Mouse (Mus musculus) MEL (cell line): ENCODE data around the gene Sidt2. TPM values are rescaled to one million over a fixed set of nuclear protein-coding genes. Genes with fewer than 3 reads are reported as not detected.

Source experiments
- DNase-seq: peaks from one replicate; pipeline ENCODE4 v3.0.0; 2011; ENCODE audit warnings: low read depth, low spot score
- H3K27ac ChIP-seq: 2 replicates; pipeline ENCODE4 v1.5.1; 2012; ENCODE audit warnings: low read depth, mild to moderate bottlenecking, control low read depth, low read length, moderate library complexity; ENCODE audit not compliant: control insufficient read depth
- H3K27me3 ChIP-seq, 2 experiments: fragments of 150-350 bp in 1 of 2; sonication (generic) in 1 of 2; 2 replicates each; pipeline ENCODE4 v1.6.1; 2012; ENCODE audit warnings: low read length in 2 of 2, mild to moderate bottlenecking in 2 of 2, improper control_type of control experiment in 1 of 2, moderate library complexity in 1 of 2; ENCODE audit not compliant: insufficient read depth in 2 of 2, control insufficient read depth in 1 of 2
- H3K36me3 ChIP-seq, 2 experiments: 2 replicates each; pipeline ENCODE4 v1.6.1; 2012 to 2014; ENCODE audit warnings: low read length in 2 of 2, improper control_type of control experiment in 1 of 2, inconsistent platforms in 1 of 2, mild to moderate bottlenecking in 1 of 2; ENCODE audit not compliant: insufficient read depth in 2 of 2, control insufficient read depth in 1 of 2
- H3K4me1 ChIP-seq, 2 experiments: fragments of 150-350 bp in 1 of 2; sonication (generic) in 1 of 2; 2 replicates each; pipeline ENCODE4 v1.6.1; 2012; ENCODE audit warnings: low read length in 2 of 2, improper control_type of control experiment in 1 of 2, mild to moderate bottlenecking in 1 of 2; ENCODE audit not compliant: insufficient read depth in 2 of 2, control insufficient read depth in 1 of 2
- H3K4me3 ChIP-seq, 2 experiments: fragments of 150-350 bp in 1 of 2; sonication (generic) in 1 of 2; 2 replicates each; pipeline ENCODE4 v1.5.1; 2012; ENCODE audit warnings: low read depth in 2 of 2, low read length in 2 of 2, mild to moderate bottlenecking in 2 of 2, moderate library complexity in 2 of 2, control low read depth in 1 of 2, improper control_type of control experiment in 1 of 2; ENCODE audit not compliant: control insufficient read depth in 1 of 2, insufficient read depth in 1 of 2
- H3K79me2 ChIP-seq: 2 replicates; pipeline ENCODE4 v1.6.1; 2012; ENCODE audit warnings: mild to moderate bottlenecking, low read length, moderate library complexity; ENCODE audit not compliant: control insufficient read depth, poor library complexity, insufficient read depth
- H3K9ac ChIP-seq: 2 replicates; pipeline ENCODE4 v1.6.1; 2012; ENCODE audit warnings: low read depth, mild to moderate bottlenecking, control low read depth, low read length, moderate library complexity; ENCODE audit not compliant: control insufficient read depth, poor library complexity, severe bottlenecking
- H3K9me3 ChIP-seq: fragments of 150-350 bp; sonication (generic); replicated peaks from 2 replicates; pipeline ENCODE4 v1.6.1; 2012; ENCODE audit warnings: mild to moderate bottlenecking, low read length, improper control_type of control experiment, moderate library complexity; ENCODE audit not compliant: insufficient read depth
- BHLHE40 ChIP-seq: IDR thresholded peaks from 2 replicates; pipeline ENCODE4 v1.6.1; 2012; ENCODE audit warnings: low read depth, mild to moderate bottlenecking, inconsistent platforms, low read length, improper control_type of control experiment, borderline replicate concordance
- CHD1 ChIP-seq: IDR thresholded peaks from 2 replicates; pipeline ENCODE4 v1.6.1; 2012; ENCODE audit warnings: low read depth, mild to moderate bottlenecking, inconsistent platforms, low read length, improper control_type of control experiment
- CHD2 ChIP-seq: IDR thresholded peaks from 2 replicates; pipeline ENCODE4 v1.6.1; 2011; ENCODE audit warnings: low read length, improper control_type of control experiment
- ELF1 ChIP-seq: IDR thresholded peaks from 2 replicates; pipeline ENCODE4 v1.6.1; 2014; ENCODE audit warnings: low read depth, mild to moderate bottlenecking, inconsistent platforms, low read length, improper control_type of control experiment, moderate library complexity
- EP300 ChIP-seq, 2 experiments: IDR thresholded peaks; 2 replicates each; pipeline ENCODE4 v1.6.1; 2011; ENCODE audit warnings: improper control_type of control experiment in 2 of 2, low read length in 2 of 2, low read depth in 1 of 2, mild to moderate bottlenecking in 1 of 2
- ETS1 ChIP-seq: IDR thresholded peaks from 2 replicates; pipeline ENCODE4 v1.6.1; 2012; ENCODE audit warnings: low read depth, mild to moderate bottlenecking, inconsistent platforms, low read length, improper control_type of control experiment, moderate library complexity
- GATA1 ChIP-seq: IDR thresholded peaks from 2 replicates; pipeline ENCODE4 v1.6.1; 2011; ENCODE audit warnings: low read depth, low read length, improper control_type of control experiment
- JUND ChIP-seq: IDR thresholded peaks from 2 replicates; pipeline ENCODE4 v1.6.1; 2011; ENCODE audit warnings: low read depth, mild to moderate bottlenecking, improper control_type of control experiment, low read length
- MAFK ChIP-seq: IDR thresholded peaks from 2 replicates; pipeline ENCODE4 v1.6.1; 2011; ENCODE audit warnings: low read depth, mild to moderate bottlenecking, low read length, improper control_type of control experiment, borderline replicate concordance
- MAX ChIP-seq: IDR thresholded peaks from 2 replicates; pipeline ENCODE4 v1.6.1; 2011; ENCODE audit warnings: low read length, improper control_type of control experiment
- MAZ ChIP-seq: IDR thresholded peaks from 2 replicates; pipeline ENCODE4 v1.6.1; 2012; ENCODE audit warnings: low read depth, mild to moderate bottlenecking, inconsistent platforms, low read length, improper control_type of control experiment
- MEF2A ChIP-seq: IDR thresholded peaks from 2 replicates; pipeline ENCODE4 v1.6.1; 2014; ENCODE audit warnings: low read depth, mild to moderate bottlenecking, inconsistent platforms, low read length, improper control_type of control experiment; ENCODE audit not compliant: poor library complexity, insufficient replicate concordance, severe bottlenecking; ENCODE audit errors: extremely low read depth
- MXI1 ChIP-seq: IDR thresholded peaks from 2 replicates; pipeline ENCODE4 v1.6.1; 2011; ENCODE audit warnings: mild to moderate bottlenecking, low read depth, low read length, improper control_type of control experiment
- MYC ChIP-seq: IDR thresholded peaks from 2 replicates; pipeline ENCODE4 v1.6.1; 2011; ENCODE audit warnings: low read depth, mild to moderate bottlenecking, low read length, improper control_type of control experiment, moderate library complexity
- NELFE ChIP-seq: IDR thresholded peaks from 2 replicates; pipeline ENCODE4 v1.6.1; 2011; ENCODE audit warnings: low read depth, low read length, improper control_type of control experiment
- NRF1 ChIP-seq: IDR thresholded peaks from 2 replicates; pipeline ENCODE4 v1.6.1; 2014; ENCODE audit warnings: low read depth, mild to moderate bottlenecking, inconsistent platforms, low read length, improper control_type of control experiment, moderate library complexity; ENCODE audit not compliant: poor library complexity, insufficient read depth, severe bottlenecking
- POLR2A ChIP-seq, 2 experiments: IDR thresholded peaks; 2 replicates each; pipeline ENCODE4 v1.6.1; 2011 to 2012; ENCODE audit warnings: low read length in 2 of 2, mild to moderate bottlenecking in 2 of 2, control low read depth in 1 of 2, improper control_type of control experiment in 1 of 2, low read depth in 1 of 2, moderate library complexity in 1 of 2; ENCODE audit not compliant: control insufficient read depth in 1 of 2, insufficient read depth in 1 of 2, poor library complexity in 1 of 2
- POLR2AphosphoS2 ChIP-seq: IDR thresholded peaks from 2 replicates; pipeline ENCODE4 v1.6.1; 2011; ENCODE audit warnings: low read length, improper control_type of control experiment
- RAD21 ChIP-seq: IDR thresholded peaks from 2 replicates; pipeline ENCODE4 v1.6.1; 2011; ENCODE audit warnings: mild to moderate bottlenecking, low read depth, low read length, improper control_type of control experiment
- RCOR1 ChIP-seq: IDR thresholded peaks from 2 replicates; pipeline ENCODE4 v1.6.1; 2012; ENCODE audit warnings: low read depth, mild to moderate bottlenecking, inconsistent platforms, low read length, improper control_type of control experiment
- SIN3A ChIP-seq: IDR thresholded peaks from 2 replicates; pipeline ENCODE4 v1.6.1; 2012; ENCODE audit warnings: low read length, improper control_type of control experiment, inconsistent platforms
- SMC3 ChIP-seq: IDR thresholded peaks from 2 replicates; pipeline ENCODE4 v1.6.1; 2011; ENCODE audit warnings: low read depth, low read length, improper control_type of control experiment
- TAL1 ChIP-seq: IDR thresholded peaks from 2 replicates; pipeline ENCODE4 v1.6.1; 2012; ENCODE audit warnings: mild to moderate bottlenecking, inconsistent platforms, low read length, moderate library complexity, mixed read lengths
- TBP ChIP-seq: IDR thresholded peaks from 2 replicates; pipeline ENCODE4 v1.8.0; 2011; ENCODE audit warnings: low read depth, low read length, improper control_type of control experiment
- TCF12 ChIP-seq: IDR thresholded peaks from 2 replicates; pipeline ENCODE4 v1.6.1; 2014; ENCODE audit warnings: low read depth, mild to moderate bottlenecking, inconsistent platforms, low read length, improper control_type of control experiment, moderate library complexity
- UBTF ChIP-seq: IDR thresholded peaks from 2 replicates; pipeline ENCODE4 v1.6.1; 2012; ENCODE audit warnings: low read depth, mild to moderate bottlenecking, inconsistent platforms, low read length, improper control_type of control experiment, moderate library complexity, borderline replicate concordance; ENCODE audit not compliant: insufficient read depth
- USF1 ChIP-seq: IDR thresholded peaks from 2 replicates; pipeline ENCODE4 v1.6.1; 2014; ENCODE audit warnings: low read depth, mild to moderate bottlenecking, inconsistent platforms, low read length, improper control_type of control experiment, moderate library complexity
- ZKSCAN1 ChIP-seq: IDR thresholded peaks from 2 replicates; pipeline ENCODE4 v1.6.1; 2012; ENCODE audit warnings: low read depth, mild to moderate bottlenecking, inconsistent platforms, low read length, improper control_type of control experiment, moderate library complexity
- ZNF384 ChIP-seq: IDR thresholded peaks from 2 replicates; pipeline ENCODE4 v1.6.1; 2012; ENCODE audit warnings: low read depth, mild to moderate bottlenecking, inconsistent platforms, low read length, improper control_type of control experiment
- polyA plus RNA-seq, 2 experiments: library from polyadenylated mRNA; stranded (reverse) in 1 of 2; unstranded in 1 of 2; fragments of >175 nt in 1 of 2; fragments of >200 nt in 1 of 2; gene quantifications; 2 replicates each; pipeline versions ENCODE4 v1.2.1 to v1.2.4; 2012; ENCODE audit warnings: low replicate concordance in 2 of 2, low read depth in 1 of 2; ENCODE audit not compliant: insufficient read length in 2 of 2, insufficient read depth in 1 of 2, missing spikeins in 1 of 2
- total RNA-seq: library from RNA; depleted of rRNA; stranded (reverse); fragments of 300-350 nt; gene quantifications from 2 replicates; pipeline ENCODE4 v1.2.3, GENCODE M21; 2012

Sidt2 gene
- total and polyA plus RNA-seq, 3 experiments, result 27.0 to 71.8 TPM; not detected in 1

GRCm38 (mm10) chr9:45954294-45955106 is 558 bp downstream of the Sidt2 start:
- Histone ChIP-seq H3K27me3 (no peaks in the 10 kb centered on the region), H3K79me2 (peaks cover 12% of the 10 kb centered on the region), H3K4me1 (peaks cover 2 to 11% of the 10 kb centered on the region in 2 experiments; a peak in 2 of 4 replicates), H3K9me3 (no peaks in the 10 kb centered on the region), H3K36me3 (peaks cover 0 to 4% of the 10 kb centered on the region in 2 experiments; a peak in 1 of 4 replicates), H3K4me3 (peak overlapping the region; percentile 84 to 87), H3K9ac (peak overlapping the region; percentile 81), H3K27ac (peak overlapping the region; percentile 28)
- TF ChIP-seq TAL1 (no peak), ZKSCAN1 (no peak), BHLHE40 (no peak), UBTF (no peak), MAX (no peak), NRF1 (no peak), RAD21 (no peak), ZNF384 (no peak), MYC (no peak), MAZ (no peak), ELF1 (no peak), MEF2A (no peak), NELFE (0 out of 2 replicates have a peak, but pooled peaks have one; percentile 7), POLR2A (IDR thresholded peaks at IDR 0.05; ENCODE audit: control insufficient read depth in 1 of 2, insufficient read depth in 1 of 2, low read depth in 1 of 2, low read length in 2 of 2, poor library complexity in 1 of 2) (peak in 1 of 2 experiments; percentile 67; a peak in 1 of 4 replicates), TCF12 (no peak), JUND (no peak), SIN3A (peak; percentile 50; the same call in 1 of the 2 replicates), CHD1 (no peak), POLR2AphosphoS2 (no peak), MAFK (no peak), CHD2 (no peak), GATA1 (no peak), MXI1 (no peak), TBP (0 out of 2 replicates have a peak, but pooled peaks have one; percentile 24), EP300 (IDR thresholded peaks at IDR 0.05; ENCODE audit: low read depth in 1 of 2, low read length in 2 of 2) (no peak), SMC3 (no peak), USF1 (no peak), ETS1 (0 out of 2 replicates have a peak, but pooled peaks have one; percentile 38), RCOR1 (no peak)
- DNase-seq, result peak; percentile 70
